Mouse (Mus musculus): ENCODE data around the gene Ext2. TPM values are rescaled to one million over a fixed set of nuclear protein-coding genes. Genes with fewer than 3 reads are reported as not detected.

The Ext2 gene
- polyA plus RNA-seq, 1 experiment from 2014 or later, result 112 TPM

- Histone ChIP-seq H3K36me3 (peaks cover 9% of the 10 kb centered on the region; the same call in 1 of the 2 replicates), H3K27me3 (no peaks in the 10 kb centered on the region), H3K4me1 (peaks cover 15% of the 10 kb centered on the region), H3K4me3 (no peak overlapping the region), H3K27ac (no peak overlapping the region), H3K9ac (no peak overlapping the region), H3K4me2 (replicated peaks) (no peak overlapping the region), H3K9me3 (peaks cover 7% of the 10 kb centered on the region; the same call in 1 of the 2 replicates)
- no peak for ATAC-seq (ENCODE audit: insufficient number of reproducible peaks, insufficient read depth, low FRiP score, low TSS enrichment)
- 90% methylated on average over 2 of the region's 2 CpGs for WGBS
These were observed 99.1 kb downstream of the Ext2 start for GRCm38 (mm10) chr2:93723138-93723744.

GRCm38 (mm10) chr2:93720956-93721355 is 101.4 kb downstream of the Ext2 start:
- Histone ChIP-seq H3K36me3 (peaks cover 10% of the 10 kb centered on the region; the same call in 1 of the 2 replicates), H3K27ac (no peak overlapping the region), H3K9ac (no peak overlapping the region), H3K9me3 (peaks cover 7% of the 10 kb centered on the region; the same call in 1 of the 2 replicates), H3K27me3 (no peaks in the 10 kb centered on the region), H3K4me2 (replicated peaks) (no peak overlapping the region), H3K4me3 (no peak overlapping the region), H3K4me1 (peaks cover 15% of the 10 kb centered on the region)
- 78% methylated on average over 1 of the region's 1 CpGs for WGBS
- no peak for ATAC-seq (ENCODE audit: insufficient number of reproducible peaks, insufficient read depth, low FRiP score, low TSS enrichment)

GRCm38 (mm10) chr2:93719792-93720675 is 102.3 kb downstream of the Ext2 start:
- Histone ChIP-seq H3K4me3 (no peak overlapping the region), H3K27ac (no peak overlapping the region), H3K36me3 (peaks cover 7% of the 10 kb centered on the region), H3K27me3 (no peaks in the 10 kb centered on the region), H3K9me3 (peaks cover 4% of the 10 kb centered on the region; the same call in 1 of the 2 replicates), H3K4me1 (peaks cover 15% of the 10 kb centered on the region), H3K4me2 (replicated peaks) (no peak overlapping the region), H3K9ac (no peak overlapping the region)
- 48% methylated on average over 9 of the region's 9 CpGs for WGBS
- ATAC-seq (ENCODE audit: insufficient number of reproducible peaks, insufficient read depth, low FRiP score, low TSS enrichment), result no peak

- Histone ChIP-seq H3K4me1 (peaks cover 18% of the 10 kb centered on the region), H3K4me2 (replicated peaks) (no peak overlapping the region), H3K27me3 (no peaks in the 10 kb centered on the region), H3K27ac (no peak overlapping the region), H3K9me3 (no peaks in the 10 kb centered on the region), H3K4me3 (no peak overlapping the region), H3K36me3 (peaks cover 13% of the 10 kb centered on the region; the same call in 1 of the 2 replicates), H3K9ac (no peak overlapping the region)
- no peak for ATAC-seq (ENCODE audit: insufficient number of reproducible peaks, insufficient read depth, low FRiP score, low TSS enrichment)
These were observed 109.1 kb downstream of the Ext2 start for GRCm38 (mm10) chr2:93713267-93713666.

- WGBS, result 68% methylated on average over 3 of the region's 3 CpGs
- no peak overlapping the region; the same call in 1 of the 2 replicates for H3K27ac ChIP-seq
These were observed 110.9 kb downstream of the Ext2 start for GRCm38 (mm10) chr2:93711460-93711859.

GRCm38 (mm10) chr2:93709696-93710095 is 112.7 kb downstream of the Ext2 start:
- Histone ChIP-seq H3K4me3 (no peak overlapping the region), H3K9me3 (no peaks in the 10 kb centered on the region), H3K4me2 (replicated peaks) (no peak overlapping the region), H3K4me1 (peaks cover 21% of the 10 kb centered on the region), H3K27me3 (no peaks in the 10 kb centered on the region), H3K9ac (no peak overlapping the region), H3K36me3 (peaks cover 14% of the 10 kb centered on the region), H3K27ac (no peak overlapping the region)
- WGBS, result 82% methylated on average over 3 of the region's 3 CpGs
- no peak for ATAC-seq (ENCODE audit: insufficient number of reproducible peaks, insufficient read depth, low FRiP score, low TSS enrichment)

More at GRCm38 (mm10) chr2:93711460-93711859, 110.9 kb downstream of the Ext2 start:
- no peak for ATAC-seq (ENCODE audit: insufficient number of reproducible peaks, insufficient read depth, low FRiP score, low TSS enrichment)
- Histone ChIP-seq H3K36me3 (peaks cover 14% of the 10 kb centered on the region; the same call in 1 of the 2 replicates), H3K9me3 (no peaks in the 10 kb centered on the region), H3K4me3 (no peak overlapping the region), H3K9ac (no peak overlapping the region), H3K4me2 (replicated peaks) (no peak overlapping the region), H3K27me3 (no peaks in the 10 kb centered on the region), H3K4me1 (peaks cover 21% of the 10 kb centered on the region)

GRCm38 (mm10) chr2:93709241-93709640 is 113.1 kb downstream of the Ext2 start:
- no peak for ATAC-seq (ENCODE audit: insufficient number of reproducible peaks, insufficient read depth, low FRiP score, low TSS enrichment)

GRCm38 (mm10) chr2:93706825-93707224 is 115.5 kb downstream of the Ext2 start:
- 90% methylated on average over 3 of the region's 3 CpGs for WGBS
- H3K27me3 ChIP-seq, result no peaks in the 10 kb centered on the region
- H3K9ac ChIP-seq, result no peak overlapping the region
- no peak for ATAC-seq (ENCODE audit: insufficient number of reproducible peaks, insufficient read depth, low FRiP score, low TSS enrichment)
- peaks cover 24% of the 10 kb centered on the region for H3K36me3 ChIP-seq
- H3K9me3 ChIP-seq, result no peaks in the 10 kb centered on the region
- H3K27ac ChIP-seq, result no peak overlapping the region
- H3K4me2 ChIP-seq (replicated peaks), result no peak overlapping the region
- no peak overlapping the region for H3K4me3 ChIP-seq
- H3K4me1 ChIP-seq, result peaks cover 23% of the 10 kb centered on the region

More at GRCm38 (mm10) chr2:93709241-93709640, 113.1 kb downstream of the Ext2 start:
- 94% methylated on average over 6 of the region's 6 CpGs for WGBS
- Histone ChIP-seq H3K4me1 (peaks cover 21% of the 10 kb centered on the region), H3K36me3 (peaks cover 12% of the 10 kb centered on the region; the same call in 1 of the 2 replicates), H3K4me3 (no peak overlapping the region), H3K27me3 (no peaks in the 10 kb centered on the region), H3K4me2 (replicated peaks) (no peak overlapping the region), H3K27ac (no peak overlapping the region), H3K9ac (no peak overlapping the region), H3K9me3 (no peaks in the 10 kb centered on the region)

GRCm38 (mm10) chr2:93706407-93706806 is 116.0 kb downstream of the Ext2 start:
- no peak overlapping the region for H3K27ac ChIP-seq
- H3K36me3 ChIP-seq, result peaks cover 24% of the 10 kb centered on the region
- no peaks in the 10 kb centered on the region for H3K27me3 ChIP-seq
- no peak overlapping the region for H3K4me3 ChIP-seq
- no peak overlapping the region for H3K9ac ChIP-seq
- no peaks in the 10 kb centered on the region for H3K9me3 ChIP-seq
- WGBS, result 77% methylated on average over 2 of the region's 2 CpGs
- H3K4me2 ChIP-seq (replicated peaks), result no peak overlapping the region
- peaks cover 19% of the 10 kb centered on the region for H3K4me1 ChIP-seq
- no peak for ATAC-seq (ENCODE audit: insufficient number of reproducible peaks, insufficient read depth, low FRiP score, low TSS enrichment)

- ATAC-seq (ENCODE audit: insufficient number of reproducible peaks, insufficient read depth, low FRiP score, low TSS enrichment), result no peak
- no peaks in the 10 kb centered on the region for H3K27me3 ChIP-seq
- H3K4me2 ChIP-seq (replicated peaks), result no peak overlapping the region
- no peak overlapping the region for H3K4me3 ChIP-seq
- no peak overlapping the region for H3K27ac ChIP-seq
- peaks cover 8% of the 10 kb centered on the region for H3K4me1 ChIP-seq
- no peak overlapping the region for H3K9ac ChIP-seq
- H3K9me3 ChIP-seq, result no peaks in the 10 kb centered on the region
- H3K36me3 ChIP-seq, result peaks cover 26% of the 10 kb centered on the region
- WGBS, result 85% methylated on average over 4 of the region's 4 CpGs
These were observed 118.2 kb downstream of the Ext2 start for GRCm38 (mm10) chr2:93704195-93704594.

GRCm38 (mm10) chr2:93702936-93703926 is 119.1 kb downstream of the Ext2 start:
- no peak overlapping the region for H3K4me2 ChIP-seq (replicated peaks)
- H3K4me1 ChIP-seq, result peaks cover 8% of the 10 kb centered on the region
- H3K36me3 ChIP-seq, result peaks cover 26% of the 10 kb centered on the region
- H3K4me3 ChIP-seq, result no peak overlapping the region
- no peaks in the 10 kb centered on the region for H3K27me3 ChIP-seq
- no peaks in the 10 kb centered on the region for H3K9me3 ChIP-seq
- no peak overlapping the region for H3K27ac ChIP-seq
- no peak overlapping the region for H3K9ac ChIP-seq
- ATAC-seq (ENCODE audit: insufficient number of reproducible peaks, insufficient read depth, low FRiP score, low TSS enrichment), result no peak
- 81% methylated on average over 19 of the region's 19 CpGs for WGBS

Measured in embryonic facial prominence, embryonic 12.5 days (tissue).